Mouse (Mus musculus): ENCODE measurements at regions not wholly inside any gene's neighbourhood (a gene's known extent, or its start where the extent isn't known, plus 50 kb on each side); places are given as distances from the start of the nearest gene placed in this dataset.

GRCm38 (mm10) chr16:46331336-46331735, 167.0 kb downstream of the Nectin3 start:
- no peak for DNase-seq

- DNase-seq, result no peak
These were observed 144.3 kb upstream of the Gm4737 start for GRCm38 (mm10) chr16:46299079-46299721.

- DNase-seq, result no peak
These were observed 142.3 kb upstream of the Gm4737 start for GRCm38 (mm10) chr16:46297192-46297591.

DNA sequence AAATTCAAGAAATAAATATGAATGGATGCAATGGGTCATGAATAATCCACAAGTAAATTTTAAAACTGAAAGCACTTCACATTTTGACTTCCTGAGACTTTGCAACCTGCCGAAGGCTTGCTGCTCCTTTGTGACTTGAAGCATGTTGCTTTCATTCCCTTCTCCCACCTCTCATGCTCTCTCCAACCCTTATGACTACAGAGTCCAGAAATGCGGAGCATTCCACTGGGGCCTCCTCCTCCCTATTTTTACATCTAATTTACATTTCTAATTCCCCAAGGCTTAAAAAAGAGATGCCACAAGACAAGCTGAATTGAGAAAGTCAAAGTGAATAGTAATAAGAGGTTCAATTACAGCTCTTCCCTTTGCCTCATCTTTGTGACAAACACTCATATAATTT, 141.5 kb upstream of the Gm4737 start:
- DNase-seq, result no peak

GRCm38 (mm10) chr16:46293831-46294230, 139.0 kb upstream of the Gm4737 start:
- no peak for DNase-seq

- no peak for DNase-seq
These were observed 136.4 kb upstream of the Gm4737 start for GRCm38 (mm10) chr16:46291067-46291833.

- peak; percentile 63 to 68 for DNase-seq
These were observed 135.3 kb upstream of the Gm4737 start for GRCm38 (mm10) chr16:46290199-46290598.

- no peak for DNase-seq
These were observed 112.7 kb upstream of the Gm4737 start for GRCm38 (mm10) chr16:46267533-46267932.

DNA sequence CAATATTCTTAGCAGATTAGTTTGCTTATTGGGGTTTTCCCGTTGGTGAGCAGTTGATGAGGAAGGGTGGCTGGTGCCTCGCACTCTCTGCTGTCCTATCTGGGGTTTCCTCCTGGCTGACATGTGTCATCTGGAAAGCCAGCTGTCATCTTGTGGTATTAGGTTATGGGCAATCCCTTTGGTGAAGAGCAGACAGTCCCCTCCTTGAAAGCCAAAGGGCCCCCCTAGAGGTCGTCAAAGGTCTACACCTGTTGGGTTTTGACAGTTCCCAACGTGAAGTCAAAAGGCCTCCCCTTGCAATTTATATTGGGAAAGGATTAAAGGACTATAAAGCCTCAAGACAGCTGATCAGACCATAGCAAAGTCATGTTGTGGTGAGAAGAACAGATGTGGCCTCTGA, 96.8 kb upstream of the Gm4737 start:
- no peak for DNase-seq

DNA sequence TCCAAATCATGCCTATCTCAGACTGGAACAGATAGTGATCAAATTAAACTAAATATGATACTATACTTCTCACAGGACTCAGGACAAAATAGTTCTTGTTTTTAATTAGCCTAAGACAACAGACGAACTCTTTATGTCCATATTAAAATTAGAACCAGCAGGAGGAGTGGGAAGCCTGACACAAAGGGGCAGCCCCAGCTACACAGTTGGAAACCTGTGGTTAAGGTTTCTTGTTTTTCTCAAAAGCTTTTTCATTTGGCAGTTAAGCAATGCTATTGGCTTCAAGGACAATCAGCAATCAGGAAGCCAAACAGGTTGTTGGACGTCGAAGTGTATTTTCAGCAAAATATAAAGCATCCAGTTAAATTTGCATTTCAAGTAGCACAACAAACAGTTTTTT, 96.1 kb upstream of the Gm4737 start:
- no peak for DNase-seq

GRCm38 (mm10) chr16:46245598-46245997, 90.7 kb upstream of the Gm4737 start:
- no peak for DNase-seq

GRCm38 (mm10) chr16:46228744-46229143, 73.9 kb upstream of the Gm4737 start:
- DNase-seq, result no peak

GRCm38 (mm10) chr16:46223084-46223600, 68.3 kb upstream of the Gm4737 start:
- DNase-seq, result no peak

GRCm38 (mm10) chr16:46212504-46212903, 57.6 kb upstream of the Gm4737 start:
- no peak for DNase-seq

GRCm38 (mm10) chr16:46211914-46212313, 57.0 kb upstream of the Gm4737 start:
- DNase-seq, result no peak

DNA sequence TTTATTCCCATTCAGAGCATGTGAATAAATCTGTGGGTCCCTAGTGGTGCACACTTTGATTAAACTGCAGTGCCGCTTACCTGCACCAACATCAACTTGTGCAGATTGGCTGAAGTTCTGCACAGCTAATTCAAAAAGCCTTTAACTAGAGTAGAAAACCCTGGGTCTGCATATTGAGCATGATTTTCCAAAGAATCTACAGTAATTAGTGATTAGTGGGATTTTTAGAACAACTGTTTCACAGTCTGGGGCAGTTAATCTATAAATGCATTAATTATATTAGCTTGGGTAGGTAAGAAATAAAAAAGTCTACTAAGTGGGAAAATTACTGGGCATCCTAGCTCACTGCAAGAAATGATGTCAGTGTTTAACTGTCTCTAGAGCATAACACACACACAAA, 50.2 kb upstream of the Gm4737 start:
- DNase-seq, result no peak

All from cerebellum, postnatal 36 days (tissue).